Mouse (Mus musculus): ENCODE data around the gene Dnaaf5. TPM values are rescaled to one million over a fixed set of nuclear protein-coding genes. Genes with fewer than 3 reads are reported as not detected.
A peak's percentile ranks its signal among the peaks of the same experiment; 100 is the strongest.

Gene Dnaaf5
- 2.7 and 3.3 TPM in 2 replicates for polyA plus RNA-seq (2015; fragmentation: Nextera tagmentation; extraction: Ambion mirVana)

DNA sequence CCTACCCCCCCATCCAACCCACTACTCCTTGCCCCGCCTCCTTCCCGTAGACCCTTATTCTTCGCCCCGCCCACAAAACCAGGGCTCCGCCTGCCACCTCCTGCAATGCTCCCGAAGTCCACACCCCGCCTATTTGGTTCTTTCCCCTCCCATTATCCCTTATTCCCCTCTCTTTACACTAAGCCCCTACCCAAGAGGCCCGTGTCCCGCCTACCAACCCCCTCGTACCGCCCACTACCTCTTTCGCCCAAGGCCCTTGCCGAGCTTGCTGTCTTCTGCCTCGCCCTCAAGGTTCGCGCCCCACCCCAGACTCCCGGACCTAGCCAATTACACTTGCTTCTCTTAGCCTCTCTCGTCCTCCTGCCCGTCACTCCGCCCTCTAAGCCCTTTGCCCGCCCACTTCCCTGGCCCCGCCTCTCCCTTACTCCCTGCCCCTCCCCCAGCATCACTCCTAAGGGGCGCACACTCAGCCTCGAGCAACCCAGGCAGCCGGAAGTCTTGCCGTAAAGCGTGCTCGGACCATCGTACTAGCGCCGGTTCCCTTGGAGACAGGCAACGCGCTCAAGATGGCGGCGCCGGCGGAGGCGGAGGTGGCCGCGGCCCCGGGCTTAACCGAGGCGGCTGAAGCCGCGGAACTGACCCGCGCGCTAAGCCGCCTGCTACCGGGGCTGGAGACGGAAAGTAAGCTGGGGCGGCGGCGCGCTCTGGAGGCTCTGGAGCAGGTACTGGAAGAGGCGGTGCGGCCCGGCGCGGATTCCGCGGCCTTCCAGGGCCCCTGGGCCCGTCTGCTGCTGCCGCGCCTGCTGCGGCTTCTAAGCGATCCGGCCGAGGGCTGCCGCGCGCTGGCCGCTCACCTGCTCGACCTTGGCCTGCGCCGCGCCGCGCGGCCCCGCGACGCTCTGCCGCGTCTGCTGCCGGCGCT, at the start of gene Dnaaf5, which contains the start of gene Prkar1b:
Gene Dnaaf5 (plus strand): TSS at position 543 of the 922 bp plus-strand sequence.
Gene Prkar1b (minus strand): TSS at position 321 of the 922 bp plus-strand sequence.
- peak within 1 kb of the TSS; percentile 98 for H3K4me2 ChIP-seq (ENCODE audit: low read length)
- peaks cover 35% of the 10 kb centered on the region for H3K4me1 ChIP-seq (replicated peaks; ENCODE audit: control insufficient read depth, insufficient read depth, low read length)
- peak within 1 kb of the TSS; percentile 93 for H3K4me3 ChIP-seq (replicated peaks; ENCODE audit: low read length)
- H3K9me3 ChIP-seq (ENCODE audit: control insufficient read depth, low read length): no peaks in the 10 kb centered on the region
- peak within 1 kb of the TSS; percentile 66 for H3K9ac ChIP-seq (replicated peaks; ENCODE audit: low read depth, low read length)
- peak within 1 kb of the TSS; percentile 82 for H3K27ac ChIP-seq (ENCODE audit: low read length)
- WGBS: under 1% methylated on average over 76 of the region's 87 CpGs
- peaks cover 11% of the 10 kb centered on the region for H3K36me3 ChIP-seq (ENCODE audit: control insufficient read depth, insufficient read depth)
- no peaks in the 10 kb centered on the region for H3K27me3 ChIP-seq (replicated peaks; ENCODE audit: control insufficient read depth, insufficient read depth, low read length)
- peak; percentile 94 for ATAC-seq

DNA sequence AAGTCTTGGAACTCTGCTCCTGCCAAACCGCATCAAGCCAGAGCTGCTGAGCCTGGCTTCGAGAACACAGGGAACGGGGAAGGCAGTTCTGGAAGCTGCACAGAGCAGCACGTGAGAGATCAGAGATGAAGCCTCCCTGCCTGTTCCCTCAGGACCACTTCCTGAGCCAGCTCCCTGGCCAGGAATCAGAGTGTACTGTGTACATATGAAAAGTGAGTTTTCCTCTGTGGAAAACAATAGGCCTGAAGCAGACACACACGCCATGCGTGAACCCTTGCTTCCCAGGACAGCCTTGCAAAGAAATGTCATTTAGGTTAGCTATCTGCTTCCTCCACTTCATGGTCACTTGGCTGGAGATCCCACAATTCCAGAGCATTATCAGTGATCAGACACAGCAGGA, 48.2 kb upstream of the Dnaaf5 start:
- H3K4me2 ChIP-seq (ENCODE audit: low read length): no peak overlapping the region
- H3K27ac ChIP-seq (ENCODE audit: low read length): no peak overlapping the region
- H3K4me1 ChIP-seq (replicated peaks; ENCODE audit: control insufficient read depth, insufficient read depth, low read length): peaks cover 14% of the 10 kb centered on the region
- H3K36me3 ChIP-seq (ENCODE audit: control insufficient read depth, insufficient read depth): peaks cover 3% of the 10 kb centered on the region; the same call in 1 of the 2 replicates
- no peak for ATAC-seq
- no peak overlapping the region for H3K4me3 ChIP-seq (replicated peaks; ENCODE audit: low read length)
- H3K27me3 ChIP-seq (replicated peaks; ENCODE audit: control insufficient read depth, insufficient read depth, low read length): no peaks in the 10 kb centered on the region
- peaks cover 4% of the 10 kb centered on the region; the same call in 1 of the 2 replicates for H3K9me3 ChIP-seq (ENCODE audit: control insufficient read depth, low read length)
- WGBS: 77% methylated on average over 6 of the region's 6 CpGs
- H3K9ac ChIP-seq (replicated peaks; ENCODE audit: low read depth, low read length): no peak overlapping the region

DNA sequence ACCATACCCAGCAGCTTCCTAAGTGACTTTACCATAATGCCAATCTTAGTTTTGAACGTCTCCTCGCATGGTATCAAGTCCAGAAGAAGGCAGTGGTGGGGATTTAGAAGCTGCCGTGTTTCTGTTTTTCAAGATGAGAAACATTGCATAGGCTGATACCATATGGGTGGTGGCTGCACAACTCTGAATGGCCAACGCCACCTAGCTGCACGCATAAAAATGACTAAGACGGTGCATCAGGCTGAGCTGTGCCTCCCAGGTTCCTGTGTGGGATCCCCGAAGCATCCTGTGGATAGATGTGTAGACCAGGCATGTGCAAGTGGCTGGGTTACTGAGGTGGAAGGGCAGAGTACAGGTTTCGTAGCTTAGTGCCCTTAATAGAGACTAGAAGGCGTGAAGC, 42.2 kb upstream of the Dnaaf5 start:
- Histone ChIP-seq H3K9me3 (ENCODE audit: control insufficient read depth, low read length) (no peaks in the 10 kb centered on the region), H3K27me3 (replicated peaks; ENCODE audit: control insufficient read depth, insufficient read depth, low read length) (no peaks in the 10 kb centered on the region), H3K4me1 (replicated peaks; ENCODE audit: control insufficient read depth, insufficient read depth, low read length) (peaks cover 12% of the 10 kb centered on the region), H3K9ac (replicated peaks; ENCODE audit: low read depth, low read length) (no peak overlapping the region), H3K36me3 (ENCODE audit: control insufficient read depth, insufficient read depth) (peaks cover 3% of the 10 kb centered on the region; the same call in 1 of the 2 replicates), H3K27ac (ENCODE audit: low read length) (no peak overlapping the region), H3K4me2 (ENCODE audit: low read length) (no peak overlapping the region), H3K4me3 (replicated peaks; ENCODE audit: low read length) (no peak overlapping the region)
- ATAC-seq: no peak
- 75% methylated on average over 9 of the region's 9 CpGs for WGBS

- H3K9ac ChIP-seq (replicated peaks; ENCODE audit: low read depth, low read length): no peak overlapping the region
- peaks cover 3% of the 10 kb centered on the region; the same call in 1 of the 2 replicates for H3K36me3 ChIP-seq (ENCODE audit: control insufficient read depth, insufficient read depth)
- H3K27me3 ChIP-seq (replicated peaks; ENCODE audit: control insufficient read depth, insufficient read depth, low read length): no peaks in the 10 kb centered on the region
- H3K4me1 ChIP-seq (replicated peaks; ENCODE audit: control insufficient read depth, insufficient read depth, low read length): peaks cover 12% of the 10 kb centered on the region
- no peak for ATAC-seq
- no peaks in the 10 kb centered on the region for H3K9me3 ChIP-seq (ENCODE audit: control insufficient read depth, low read length)
- H3K27ac ChIP-seq (ENCODE audit: low read length): no peak overlapping the region
- no peak overlapping the region for H3K4me2 ChIP-seq (ENCODE audit: low read length)
- 84% methylated on average over 2 of the region's 2 CpGs for WGBS
- H3K4me3 ChIP-seq (replicated peaks; ENCODE audit: low read length): no peak overlapping the region
Measured at GRCm38 (mm10) chr5:139110140-139110855, 39.7 kb upstream of the Dnaaf5 start.

DNA sequence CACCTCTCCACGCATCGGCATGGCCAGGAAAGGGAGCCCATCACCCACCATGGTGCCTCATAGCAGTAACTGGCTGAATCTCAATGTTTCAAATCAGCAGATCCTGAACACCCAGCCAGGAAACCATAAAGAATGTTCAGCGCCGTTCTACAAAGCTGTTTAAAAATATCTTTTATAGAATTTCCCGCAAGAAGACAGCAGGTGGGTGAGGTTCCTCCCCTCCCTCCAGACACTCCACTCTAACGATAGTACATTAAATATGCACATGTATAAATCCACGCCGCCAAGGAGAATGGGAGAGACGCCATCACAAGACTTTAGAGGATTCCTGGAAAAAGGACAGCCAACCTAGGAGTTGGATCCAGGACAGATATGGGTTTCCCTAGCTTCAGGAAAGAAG, 38.0 kb upstream of the Dnaaf5 start:
- no peak overlapping the region for H3K4me2 ChIP-seq (ENCODE audit: low read length)
- no peaks in the 10 kb centered on the region for H3K9me3 ChIP-seq (ENCODE audit: control insufficient read depth, low read length)
- peaks cover 12% of the 10 kb centered on the region for H3K4me1 ChIP-seq (replicated peaks; ENCODE audit: control insufficient read depth, insufficient read depth, low read length)
- H3K27me3 ChIP-seq (replicated peaks; ENCODE audit: control insufficient read depth, insufficient read depth, low read length): no peaks in the 10 kb centered on the region
- H3K4me3 ChIP-seq (replicated peaks; ENCODE audit: low read length): no peak overlapping the region
- no peaks in the 10 kb centered on the region; the same call in 1 of the 2 replicates for H3K36me3 ChIP-seq (ENCODE audit: control insufficient read depth, insufficient read depth)
- no peak overlapping the region for H3K9ac ChIP-seq (replicated peaks; ENCODE audit: low read depth, low read length)
- ATAC-seq: peak; percentile 52; the same call in 1 of the 2 replicates
- peak overlapping the region; percentile 20 for H3K27ac ChIP-seq (ENCODE audit: low read length)
- WGBS: 36% methylated on average over 9 of the region's 9 CpGs

DNA sequence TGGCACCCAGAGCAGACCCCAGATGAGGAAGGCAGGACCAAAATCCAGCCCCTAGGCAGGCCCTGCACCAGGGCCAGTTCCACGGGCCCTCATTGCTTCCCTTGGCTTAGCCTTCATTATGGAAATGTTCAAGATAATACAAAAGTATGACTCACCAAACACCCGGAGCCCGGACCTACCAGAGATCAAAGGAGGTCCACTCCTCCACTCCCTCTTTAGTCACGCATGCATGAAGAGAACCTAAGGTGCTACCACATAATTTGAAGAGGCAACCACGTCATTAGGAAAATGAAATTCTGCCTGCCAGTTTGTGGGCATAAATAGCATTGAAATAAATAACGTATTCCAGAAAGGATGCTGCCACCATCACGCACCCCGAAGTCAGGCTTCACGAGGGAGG, 37.6 kb upstream of the Dnaaf5 start:
- Histone ChIP-seq H3K36me3 (ENCODE audit: control insufficient read depth, insufficient read depth) (no peaks in the 10 kb centered on the region; the same call in 1 of the 2 replicates), H3K27me3 (replicated peaks; ENCODE audit: control insufficient read depth, insufficient read depth, low read length) (no peaks in the 10 kb centered on the region), H3K4me3 (replicated peaks; ENCODE audit: low read length) (no peak overlapping the region), H3K9me3 (ENCODE audit: control insufficient read depth, low read length) (no peaks in the 10 kb centered on the region), H3K4me2 (ENCODE audit: low read length) (no peak overlapping the region), H3K27ac (ENCODE audit: low read length) (peak overlapping the region; percentile 4; the same call in 1 of the 2 replicates), H3K9ac (replicated peaks; ENCODE audit: low read depth, low read length) (no peak overlapping the region), H3K4me1 (replicated peaks; ENCODE audit: control insufficient read depth, insufficient read depth, low read length) (peaks cover 12% of the 10 kb centered on the region)
- ATAC-seq: no peak
- 66% methylated on average over 9 of the region's 9 CpGs for whole genome bisulfite sequencing

GRCm38 (mm10) chr5:139114876-139115275, 35.1 kb upstream of the Dnaaf5 start:
- 87% methylated on average over 4 of the region's 4 CpGs for WGBS
- Histone ChIP-seq H3K9me3 (ENCODE audit: control insufficient read depth, low read length) (no peaks in the 10 kb centered on the region), H3K27me3 (replicated peaks; ENCODE audit: control insufficient read depth, insufficient read depth, low read length) (no peaks in the 10 kb centered on the region), H3K27ac (ENCODE audit: low read length) (no peak overlapping the region), H3K9ac (replicated peaks; ENCODE audit: low read depth, low read length) (no peak overlapping the region), H3K4me3 (replicated peaks; ENCODE audit: low read length) (no peak overlapping the region), H3K4me1 (replicated peaks; ENCODE audit: control insufficient read depth, insufficient read depth, low read length) (peaks cover 12% of the 10 kb centered on the region), H3K4me2 (ENCODE audit: low read length) (no peak overlapping the region), H3K36me3 (ENCODE audit: control insufficient read depth, insufficient read depth) (no peaks in the 10 kb centered on the region; the same call in 1 of the 2 replicates)
- no peak for ATAC-seq

GRCm38 (mm10) chr5:139115507-139115906, 34.5 kb upstream of the Dnaaf5 start:
- Histone ChIP-seq H3K4me1 (replicated peaks; ENCODE audit: control insufficient read depth, insufficient read depth, low read length) (peaks cover 12% of the 10 kb centered on the region), H3K4me2 (ENCODE audit: low read length) (no peak overlapping the region), H3K9ac (replicated peaks; ENCODE audit: low read depth, low read length) (no peak overlapping the region), H3K9me3 (ENCODE audit: control insufficient read depth, low read length) (no peaks in the 10 kb centered on the region), H3K27me3 (replicated peaks; ENCODE audit: control insufficient read depth, insufficient read depth, low read length) (no peaks in the 10 kb centered on the region), H3K4me3 (replicated peaks; ENCODE audit: low read length) (no peak overlapping the region), H3K27ac (ENCODE audit: low read length) (no peak overlapping the region), H3K36me3 (ENCODE audit: control insufficient read depth, insufficient read depth) (no peaks in the 10 kb centered on the region; the same call in 1 of the 2 replicates)
- no peak for ATAC-seq
- WGBS: 94% methylated on average over 7 of the region's 7 CpGs

Measured in forebrain, embryonic 16.5 days (tissue).